Mouse (Mus musculus) thymus, adult 2 months (tissue): ENCODE data around the gene Creld2. TPM values are rescaled to one million over a fixed set of nuclear protein-coding genes. Genes with fewer than 3 reads are reported as not detected.

ENCODE experiments used
- DNase-seq: peaks from one replicate; pipeline ENCODE4 v3.0.0; 2021
- H3K27ac ChIP-seq: fragments of 200-500 bp; 2 replicates; pipeline ENCODE4 v1.5.1; 2012; ENCODE audit warnings: low read length, control low read depth; ENCODE audit not compliant: control insufficient read depth, insufficient read depth
- H3K27me3 ChIP-seq: fragments of 200-500 bp; 2 replicates; pipeline ENCODE4 v1.6.1; 2012; ENCODE audit warnings: mild to moderate bottlenecking, low read length, moderate library complexity, mixed read lengths; ENCODE audit not compliant: control insufficient read depth, insufficient read depth
- H3K36me3 ChIP-seq: fragments of 200-500 bp; 2 replicates; pipeline ENCODE4 v1.6.1; 2012; ENCODE audit warnings: mild to moderate bottlenecking, low read length, moderate library complexity; ENCODE audit not compliant: control insufficient read depth, insufficient read depth
- H3K4me1 ChIP-seq: fragments of 200-500 bp; replicated peaks from 2 replicates; pipeline ENCODE4 v1.6.1; 2012; ENCODE audit warnings: low read length; ENCODE audit not compliant: control insufficient read depth, insufficient read depth
- H3K4me3 ChIP-seq: fragments of 200-500 bp; 2 replicates; pipeline ENCODE4 v1.5.1; 2012; ENCODE audit warnings: mild to moderate bottlenecking, low read length, control low read depth, moderate library complexity; ENCODE audit not compliant: control insufficient read depth, insufficient read depth
- CTCF ChIP-seq: fragments of 200-500 bp; IDR thresholded peaks from 2 replicates; pipeline ENCODE4 v1.5.1; 2012; ENCODE audit warnings: mild to moderate bottlenecking, control low read depth, low read length, moderate library complexity, borderline replicate concordance; ENCODE audit not compliant: control insufficient read depth, poor library complexity, insufficient read depth; ENCODE audit errors: extremely low read depth
- POLR2A ChIP-seq: fragments of 200-500 bp; IDR thresholded peaks from 2 replicates; pipeline ENCODE4 v1.6.1; 2012; ENCODE audit warnings: mild to moderate bottlenecking, low read length, control low read depth, moderate library complexity; ENCODE audit not compliant: control insufficient read depth, poor library complexity, insufficient read depth; ENCODE audit errors: extremely low read depth
- WGBS: fragments of 180-500 bp; shearing (Covaris S2); methylation state at CpG from one replicate; pipeline ENCODE4 v1.1.7; 2018; 5-methylcytosine and 5-hydroxymethylcytosine counted together
- polyA plus RNA-seq: library from polyadenylated mRNA; depleted of rRNA; stranded (reverse); fragments of >200 nt; gene quantifications from 2 replicates; pipeline ENCODE4 v1.2.3, GENCODE M21; 2012

Gene Creld2
- polyA plus RNA-seq, 1 experiment, result 45.1 TPM

- Histone ChIP-seq H3K27me3 (no peaks in the 10 kb centered on the region), H3K4me3 (no peak overlapping the region), H3K27ac (no peak overlapping the region), H3K4me1 (peaks cover 16% of the 10 kb centered on the region), H3K36me3 (no peaks in the 10 kb centered on the region)
- DNase-seq, result no peak
- 73% methylated on average over 3 of the region's 3 CpGs for WGBS
- TF ChIP-seq CTCF, result no peak
- TF ChIP-seq POLR2A, result no peak
These were observed 22.8 kb downstream of the Creld2 start for GRCm38 (mm10) chr15:88842300-88842673.

GRCm38 (mm10) chr15:88843486-88844097, 24.1 kb downstream of the Creld2 start:
- no peak overlapping the region for H3K4me3 ChIP-seq
- H3K27ac ChIP-seq, result no peak overlapping the region
- peaks cover 10% of the 10 kb centered on the region; the same call in 1 of the 2 replicates for H3K4me1 ChIP-seq
- no peaks in the 10 kb centered on the region for H3K27me3 ChIP-seq
- whole genome bisulfite sequencing, result 16% methylated on average over 8 of the region's 8 CpGs
- TF ChIP-seq POLR2A (no peak), CTCF (no peak)
- DNase-seq, result no peak
- no peaks in the 10 kb centered on the region for H3K36me3 ChIP-seq

- Histone ChIP-seq H3K27me3 (no peaks in the 10 kb centered on the region), H3K4me3 (no peak overlapping the region), H3K36me3 (no peaks in the 10 kb centered on the region), H3K27ac (no peak overlapping the region), H3K4me1 (peaks cover 10% of the 10 kb centered on the region; the same call in 1 of the 2 replicates)
- TF ChIP-seq CTCF (no peak), POLR2A (no peak)
- no peak for DNase-seq
- WGBS, result 98% methylated on average over 7 of the region's 7 CpGs
These were observed 25.5 kb downstream of the Creld2 start for GRCm38 (mm10) chr15:88844966-88845365.

- no peaks in the 10 kb centered on the region for H3K27me3 ChIP-seq
- no peaks in the 10 kb centered on the region for H3K36me3 ChIP-seq
- TF ChIP-seq POLR2A, result no peak
- no peak for TF ChIP-seq CTCF
- WGBS, result 97% methylated on average over 1 of the region's 1 CpGs
- no peak overlapping the region for H3K4me3 ChIP-seq
- peaks cover 6% of the 10 kb centered on the region; the same call in 1 of the 2 replicates for H3K4me1 ChIP-seq
- H3K27ac ChIP-seq, result no peak overlapping the region
- DNase-seq, result no peak
These were observed 29.2 kb downstream of the Creld2 start for GRCm38 (mm10) chr15:88848661-88849060.

GRCm38 (mm10) chr15:88849621-88850020, 30.2 kb downstream of the Creld2 start:
- 94% methylated on average over 2 of the region's 2 CpGs for WGBS

GRCm38 (mm10) chr15:88850146-88850826, 30.8 kb downstream of the Creld2 start:
- no peak for DNase-seq
- no peaks in the 10 kb centered on the region for H3K36me3 ChIP-seq
- H3K4me1 ChIP-seq, result no peaks in the 10 kb centered on the region
- TF ChIP-seq POLR2A (no peak), CTCF (no peak)
- H3K27ac ChIP-seq, result no peak overlapping the region
- WGBS, result 90% methylated on average over 10 of the region's 10 CpGs
- no peak overlapping the region for H3K4me3 ChIP-seq
- H3K27me3 ChIP-seq, result no peaks in the 10 kb centered on the region

More at GRCm38 (mm10) chr15:88849621-88850020, 30.2 kb downstream of the Creld2 start:
- Histone ChIP-seq H3K27me3 (no peaks in the 10 kb centered on the region), H3K27ac (no peak overlapping the region), H3K36me3 (no peaks in the 10 kb centered on the region), H3K4me3 (no peak overlapping the region), H3K4me1 (peaks cover 3% of the 10 kb centered on the region; the same call in 1 of the 2 replicates)
- no peak for TF ChIP-seq CTCF
- no peak for TF ChIP-seq POLR2A
- DNase-seq, result no peak
